Mouse (Mus musculus) lung, embryonic 15.5 days (tissue): ENCODE results near the gene Ezh1. TPM values are rescaled to one million over a fixed set of nuclear protein-coding genes. Genes with fewer than 3 reads are reported as not detected.
A peak's percentile ranks its signal among the peaks of the same experiment; 100 is the strongest.

ENCODE experiments used
- ATAC-seq: fragments of 200-750 bp; cut with Nextera tagmentation; 2 replicates; pipeline ENCODE4 v1.8.0; 2017; ENCODE audit warnings: moderate number of reproducible peaks, borderline replicate concordance; ENCODE audit not compliant: low FRiP score, low TSS enrichment; ENCODE audit errors: extremely low read depth
- H3K27ac ChIP-seq: fragments of 300-500 bp; sonication (generic); 2 replicates; pipeline ENCODE4 v1.5.1; 2015; ENCODE audit warnings: moderate library complexity, mild to moderate bottlenecking, inconsistent platforms
- H3K27me3 ChIP-seq: fragments of 300-500 bp; sonication (generic); 2 replicates; pipeline ENCODE4 v1.6.1; 2015; ENCODE audit warnings: inconsistent platforms
- H3K36me3 ChIP-seq: fragments of 300-500 bp; sonication (generic); 2 replicates; pipeline ENCODE4 v1.6.1; 2015; ENCODE audit warnings: inconsistent platforms
- H3K4me1 ChIP-seq: fragments of 300-500 bp; sonication (generic); 2 replicates; pipeline ENCODE4 v1.6.1; 2015; ENCODE audit warnings: inconsistent platforms
- H3K4me2 ChIP-seq: fragments of 300-500 bp; sonication (generic); 2 replicates; pipeline ENCODE4 v1.6.1; 2015; ENCODE audit warnings: inconsistent platforms, mild to moderate bottlenecking, moderate library complexity
- H3K4me3 ChIP-seq: fragments of 300-500 bp; sonication (generic); 2 replicates; pipeline ENCODE4 v1.5.1; 2015; ENCODE audit warnings: mild to moderate bottlenecking, inconsistent platforms
- H3K9ac ChIP-seq: fragments of 300-500 bp; sonication (generic); 2 replicates; pipeline ENCODE4 v1.6.1; 2015; ENCODE audit warnings: inconsistent platforms
- H3K9me3 ChIP-seq: fragments of 300-500 bp; sonication (generic); 2 replicates; pipeline ENCODE4 v1.6.1; 2016; ENCODE audit warnings: inconsistent platforms
- WGBS: fragments of 180-500 bp; shearing (Covaris S2); methylation state at CpG from one replicate; pipeline ENCODE4 v1.1.7; 2015; 5-methylcytosine and 5-hydroxymethylcytosine counted together
- polyA plus RNA-seq: library from polyadenylated mRNA; unstranded; fragments of >200 nt; fragmentation: Nextera tagmentation; extraction: Ambion mirVana; gene quantifications from 2 replicates; pipeline ENCODE4 v1.2.1, GENCODE M21; 2015

The Ezh1 gene
- polyA plus RNA-seq, result 16.2 and 19.2 TPM in 2 replicates

GRCm38 (mm10) chr11:101226065-101226701, at the start of gene Ezh1:
TSS of gene Ezh1 (minus strand) at chr11:101226463.
- ATAC-seq, result peak; percentile 90
- Histone ChIP-seq H3K4me1 (peaks cover 31% of the 10 kb centered on the region), H3K9me3 (no peaks in the 10 kb centered on the region), H3K9ac (peak within 1 kb of the TSS; percentile 77), H3K4me3 (peak within 1 kb of the TSS; percentile 78), H3K36me3 (no peaks in the 10 kb centered on the region), H3K27me3 (no peaks in the 10 kb centered on the region), H3K4me2 (peak within 1 kb of the TSS; percentile 81), H3K27ac (peak within 1 kb of the TSS; percentile 86)
- 1% methylated on average over 51 of the region's 56 CpGs for WGBS

GRCm38 (mm10) chr11:101275309-101275708, 49.0 kb upstream of the Ezh1 start:
- no peak overlapping the region for H3K27ac ChIP-seq
- 43% methylated on average over 4 of the region's 4 CpGs for WGBS
- no peak overlapping the region for H3K9ac ChIP-seq
- H3K9me3 ChIP-seq, result no peaks in the 10 kb centered on the region
- no peak overlapping the region for H3K4me3 ChIP-seq
- 0 out of 2 replicates have a peak, but pooled peaks cover 2% of the 10 kb centered on the region for H3K36me3 ChIP-seq
- no peak for ATAC-seq
- H3K27me3 ChIP-seq, result no peaks in the 10 kb centered on the region
- H3K4me1 ChIP-seq, result peaks cover 29% of the 10 kb centered on the region
- no peak overlapping the region for H3K4me2 ChIP-seq

- no peak for ATAC-seq
- H3K27ac ChIP-seq, result no peak overlapping the region
- no peaks in the 10 kb centered on the region for H3K27me3 ChIP-seq
- no peak overlapping the region for H3K9ac ChIP-seq
- 0 out of 2 replicates have a peak, but pooled peaks cover 2% of the 10 kb centered on the region for H3K36me3 ChIP-seq
- no peak overlapping the region for H3K4me3 ChIP-seq
- H3K9me3 ChIP-seq, result no peaks in the 10 kb centered on the region
- peaks cover 24% of the 10 kb centered on the region for H3K4me1 ChIP-seq
- H3K4me2 ChIP-seq, result no peak overlapping the region
- WGBS, result 88% methylated on average over 3 of the region's 3 CpGs
These were observed 46.2 kb upstream of the Ezh1 start for GRCm38 (mm10) chr11:101272446-101272845.

- no peak for ATAC-seq
- 9% methylated on average over 10 of the region's 10 CpGs for WGBS
- no peaks in the 10 kb centered on the region for H3K36me3 ChIP-seq
- H3K9me3 ChIP-seq, result no peaks in the 10 kb centered on the region
- H3K4me2 ChIP-seq, result no peak overlapping the region
- no peak overlapping the region for H3K9ac ChIP-seq
- no peak overlapping the region for H3K4me3 ChIP-seq
- H3K27me3 ChIP-seq, result peaks cover 13% of the 10 kb centered on the region
- H3K4me1 ChIP-seq, result peaks cover 21% of the 10 kb centered on the region
- H3K27ac ChIP-seq, result no peak overlapping the region
These were observed 43.4 kb upstream of the Ezh1 start for GRCm38 (mm10) chr11:101269577-101270116.

- Histone ChIP-seq H3K9ac (no peak overlapping the region), H3K36me3 (no peaks in the 10 kb centered on the region), H3K4me2 (peak overlapping the region; percentile 55), H3K4me1 (peaks cover 39% of the 10 kb centered on the region), H3K27me3 (peaks cover 42% of the 10 kb centered on the region), H3K9me3 (no peaks in the 10 kb centered on the region), H3K27ac (no peak overlapping the region), H3K4me3 (no peak overlapping the region)
- 37% methylated on average over 6 of the region's 6 CpGs for WGBS
- no peak for ATAC-seq
These were observed 39.6 kb upstream of the Ezh1 start for GRCm38 (mm10) chr11:101265906-101266305.

GRCm38 (mm10) chr11:101264954-101265471, 38.8 kb upstream of the Ezh1 start:
- peaks cover 45% of the 10 kb centered on the region for H3K4me1 ChIP-seq
- H3K36me3 ChIP-seq, result no peaks in the 10 kb centered on the region
- no peaks in the 10 kb centered on the region for H3K9me3 ChIP-seq
- ATAC-seq, result no peak
- peak overlapping the region; percentile 55 for H3K4me2 ChIP-seq
- H3K27ac ChIP-seq, result no peak overlapping the region
- WGBS, result 7% methylated on average over 31 of the region's 31 CpGs
- H3K9ac ChIP-seq, result peak overlapping the region; percentile 39; the same call in 1 of the 2 replicates
- peak overlapping the region; percentile 24 for H3K4me3 ChIP-seq
- H3K27me3 ChIP-seq, result peaks cover 42% of the 10 kb centered on the region

GRCm38 (mm10) chr11:101263989-101264280, 37.7 kb upstream of the Ezh1 start:
- H3K9me3 ChIP-seq, result no peaks in the 10 kb centered on the region
- H3K4me2 ChIP-seq, result no peak overlapping the region
- no peak overlapping the region for H3K27ac ChIP-seq
- H3K27me3 ChIP-seq, result peaks cover 42% of the 10 kb centered on the region
- H3K4me3 ChIP-seq, result no peak overlapping the region
- H3K9ac ChIP-seq, result no peak overlapping the region
- ATAC-seq, result no peak
- WGBS, result 19% methylated on average over 3 of the region's 3 CpGs
- H3K4me1 ChIP-seq, result peaks cover 47% of the 10 kb centered on the region
- H3K36me3 ChIP-seq, result no peaks in the 10 kb centered on the region

- Histone ChIP-seq H3K9me3 (no peaks in the 10 kb centered on the region), H3K4me2 (no peak overlapping the region), H3K4me3 (0 out of 2 replicates have a peak overlapping the region, but pooled peaks have one; percentile 16), H3K27ac (no peak overlapping the region), H3K9ac (no peak overlapping the region), H3K27me3 (peaks cover 42% of the 10 kb centered on the region), H3K36me3 (no peaks in the 10 kb centered on the region), H3K4me1 (peaks cover 50% of the 10 kb centered on the region)
- no peak for ATAC-seq
- WGBS, result 18% methylated on average over 32 of the region's 32 CpGs
These were observed 37.1 kb upstream of the Ezh1 start for GRCm38 (mm10) chr11:101263138-101263988.

- no peak overlapping the region for H3K9ac ChIP-seq
- peaks cover 42% of the 10 kb centered on the region for H3K27me3 ChIP-seq
- 0 out of 2 replicates have a peak, but pooled peaks cover 5% of the 10 kb centered on the region for H3K36me3 ChIP-seq
- no peaks in the 10 kb centered on the region for H3K9me3 ChIP-seq
- H3K4me3 ChIP-seq, result peak overlapping the region; percentile 16; the same call in 1 of the 2 replicates
- WGBS, result 7% methylated on average over 24 of the region's 24 CpGs
- no peak overlapping the region for H3K27ac ChIP-seq
- no peak for ATAC-seq
- peaks cover 50% of the 10 kb centered on the region for H3K4me1 ChIP-seq
- H3K4me2 ChIP-seq, result peak overlapping the region; percentile 40
These were observed 36.2 kb upstream of the Ezh1 start for GRCm38 (mm10) chr11:101262272-101262967.

- H3K4me2 ChIP-seq, result peak overlapping the region; percentile 90
- peak overlapping the region; percentile 79 for H3K27ac ChIP-seq
- peaks cover 37% of the 10 kb centered on the region for H3K27me3 ChIP-seq
- under 1% methylated on average over 30 of the region's 30 CpGs for WGBS
- H3K4me3 ChIP-seq, result peak overlapping the region; percentile 59
- no peaks in the 10 kb centered on the region for H3K9me3 ChIP-seq
- H3K4me1 ChIP-seq, result peaks cover 50% of the 10 kb centered on the region
- H3K36me3 ChIP-seq, result 0 out of 2 replicates have a peak, but pooled peaks cover 9% of the 10 kb centered on the region
- H3K9ac ChIP-seq, result peak overlapping the region; percentile 59
- ATAC-seq, result no peak
These were observed 34.6 kb upstream of the Ezh1 start for GRCm38 (mm10) chr11:101260826-101261380.
